Mouse (Mus musculus): ENCODE measurements around the gene Myo1b. TPM values are rescaled to one million over a fixed set of nuclear protein-coding genes. Genes with fewer than 3 reads are reported as not detected.

Myo1b gene
- total RNA-seq, 2 experiments from 2014 or later, result 51.4 to 53.3 TPM

Other genes starting within 250 kb of the Myo1b start
- 1 to 10 TPM; 3.7 to 4.9 TPM for gene Stat4, start 71.1 kb upstream of the Myo1b start, total RNA-seq (2021)
- 10 to 100 TPM; 10.8 to 11.6 TPM for gene Stat1, start 203.4 kb upstream of the Myo1b start, total RNA-seq (2021)

All from left cerebral cortex, postnatal 10 days (tissue).